Mouse (Mus musculus) frontal cortex, adult (tissue): ENCODE results near the gene Fbxo21.

Experiments used
- ATAC-seq: cut with Nextera tagmentation; 2 replicates; pipeline ENCODE4 v1.9.2; 2017; ENCODE audit warnings: mild to moderate bottlenecking, moderate library complexity, mixed read lengths; ENCODE audit not compliant: low TSS enrichment

The Fbxo21 gene

DNA sequence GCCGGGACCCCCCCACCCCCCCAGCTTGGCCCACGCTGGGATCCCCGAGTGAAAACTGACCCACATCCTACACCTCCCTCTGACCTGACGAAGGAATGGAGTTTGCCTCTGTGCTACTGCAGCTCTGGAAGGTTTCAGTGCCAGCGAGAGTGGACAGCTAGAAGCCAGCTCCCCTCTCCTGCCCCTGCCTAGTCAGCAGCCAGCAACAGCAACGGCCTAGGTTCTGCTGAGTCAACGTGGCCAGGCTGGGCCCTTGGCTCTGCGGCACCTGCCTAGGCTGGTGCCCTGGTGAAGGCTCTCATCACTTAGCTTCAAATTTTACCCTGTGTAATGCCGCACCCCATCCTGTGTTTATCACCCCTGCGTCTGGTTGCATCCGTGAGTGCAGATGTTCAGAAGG lies 43.4 kb downstream of the Fbxo21 start:
- no peak for ATAC-seq

DNA sequence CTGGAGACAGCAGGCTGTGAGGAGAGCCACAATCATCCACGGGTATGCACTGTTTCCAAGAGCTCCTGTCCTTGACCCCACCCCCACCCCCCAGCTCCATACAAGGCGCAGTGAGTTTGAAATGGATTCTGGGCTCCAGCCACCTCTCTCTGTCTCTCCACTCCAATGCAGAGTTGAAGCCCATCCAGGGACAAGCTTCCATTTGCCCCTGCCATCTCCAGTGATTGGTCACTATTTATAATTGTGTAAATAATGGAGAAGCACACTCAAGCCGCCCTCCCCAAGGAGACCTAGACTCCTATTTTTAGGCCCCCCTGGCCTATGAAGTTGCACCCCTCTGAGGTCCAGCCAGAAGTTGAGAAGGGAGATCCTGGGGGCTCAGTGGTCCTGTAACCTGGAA lies 46.5 kb downstream of the Fbxo21 start:
- no peak for ATAC-seq

DNA sequence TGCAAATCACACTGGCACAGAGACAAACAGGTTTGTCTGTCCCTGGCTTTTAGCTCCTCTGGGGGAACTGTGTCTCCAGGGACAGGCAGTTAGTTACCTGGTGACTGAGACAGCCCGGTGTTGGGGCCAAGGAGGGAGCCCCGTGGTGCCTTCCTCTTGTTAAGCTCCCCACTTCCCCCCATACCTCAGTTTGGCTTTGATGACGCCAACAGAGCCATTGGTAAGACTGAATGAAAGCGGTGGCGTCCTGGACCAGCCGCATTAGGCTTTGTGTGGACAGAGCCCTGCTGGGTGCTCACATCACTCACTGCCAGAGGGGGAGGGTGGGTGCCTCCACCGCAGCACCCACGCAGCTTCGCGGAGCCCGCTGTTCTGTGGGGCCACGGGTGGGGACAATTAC lies 49.4 kb downstream of the Fbxo21 start:
- no peak for ATAC-seq

DNA sequence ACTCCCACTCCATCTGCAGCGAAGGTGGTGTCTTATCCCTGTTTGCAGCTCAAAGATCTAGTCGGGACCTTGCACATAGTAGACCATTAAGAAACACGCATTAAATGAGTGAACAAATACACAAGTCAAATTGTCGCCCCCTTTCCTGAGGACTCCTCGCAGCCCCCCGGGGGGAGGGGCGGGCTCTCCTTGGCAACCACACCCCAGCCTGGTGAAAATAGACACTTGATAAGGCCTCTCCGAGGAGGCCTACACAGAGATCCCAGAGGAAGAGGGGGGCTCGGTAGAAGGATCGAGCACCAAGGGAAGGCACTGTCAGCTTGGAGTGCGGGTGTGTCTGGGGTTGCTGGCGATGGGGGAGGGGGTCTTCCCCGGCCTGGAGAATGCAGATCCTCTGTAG lies 49.8 kb downstream of the Fbxo21 start:
- no peak for ATAC-seq

DNA sequence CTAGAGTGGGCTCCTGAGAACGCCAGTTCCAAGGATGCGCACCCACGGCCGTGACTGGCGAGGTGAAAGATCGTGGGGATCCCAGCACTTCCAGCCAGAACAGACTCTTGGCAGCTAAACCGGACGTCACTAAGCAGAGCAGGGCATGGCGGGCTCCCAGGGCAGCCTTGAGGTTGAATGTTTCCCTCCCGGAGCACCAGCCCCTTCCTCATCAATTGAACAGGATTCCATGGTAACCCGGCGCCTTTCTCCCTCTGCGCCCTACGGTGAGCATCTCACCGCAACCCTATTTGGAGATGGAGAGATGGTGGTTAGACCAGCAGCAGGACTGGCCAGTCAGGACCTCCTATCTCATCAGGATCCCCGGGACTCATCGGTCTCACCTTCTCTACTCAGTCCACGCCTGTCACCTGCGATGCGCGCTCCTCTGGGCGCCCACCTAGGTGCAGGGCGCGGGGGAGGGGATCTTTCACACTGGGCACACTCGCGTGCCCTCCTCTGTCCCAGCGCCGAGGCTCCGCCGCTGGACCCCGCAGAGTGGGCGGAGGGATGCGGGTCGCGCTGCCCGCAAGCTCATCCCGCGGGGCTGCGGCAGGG lies 50.7 kb downstream of the Fbxo21 start:
- no peak for ATAC-seq

DNA sequence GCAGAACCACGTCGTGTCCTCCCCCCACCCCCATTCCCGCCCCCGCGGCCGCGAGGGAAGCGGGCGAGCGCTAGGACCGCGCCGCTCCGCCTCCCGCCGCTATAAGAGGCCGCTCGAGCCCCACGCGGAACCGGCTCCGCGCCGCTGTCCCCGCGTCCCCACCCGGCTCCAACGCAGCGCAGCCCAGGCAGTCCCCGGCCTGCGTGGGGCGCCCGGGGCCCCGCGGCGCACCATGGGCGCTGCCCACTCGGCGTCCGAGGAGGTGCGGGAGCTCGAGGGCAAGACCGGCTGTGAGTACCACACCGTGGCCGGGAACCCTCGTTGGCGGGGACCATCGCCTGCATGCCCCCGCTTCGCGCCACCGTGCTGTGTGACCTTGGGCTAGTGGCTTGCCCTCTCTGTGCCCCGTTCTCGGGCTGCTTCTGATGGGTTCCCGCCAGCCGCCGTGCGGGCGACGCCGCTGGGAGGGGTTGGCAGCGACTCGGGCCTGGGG lies 51.2 kb downstream of the Fbxo21 start, which contains the start of gene Tesc:
Gene Tesc, plus strand, starts transcription at position 46 of the 493 bp plus-strand sequence.
- ATAC-seq: no peak; the same call in 1 of the 2 replicates

DNA sequence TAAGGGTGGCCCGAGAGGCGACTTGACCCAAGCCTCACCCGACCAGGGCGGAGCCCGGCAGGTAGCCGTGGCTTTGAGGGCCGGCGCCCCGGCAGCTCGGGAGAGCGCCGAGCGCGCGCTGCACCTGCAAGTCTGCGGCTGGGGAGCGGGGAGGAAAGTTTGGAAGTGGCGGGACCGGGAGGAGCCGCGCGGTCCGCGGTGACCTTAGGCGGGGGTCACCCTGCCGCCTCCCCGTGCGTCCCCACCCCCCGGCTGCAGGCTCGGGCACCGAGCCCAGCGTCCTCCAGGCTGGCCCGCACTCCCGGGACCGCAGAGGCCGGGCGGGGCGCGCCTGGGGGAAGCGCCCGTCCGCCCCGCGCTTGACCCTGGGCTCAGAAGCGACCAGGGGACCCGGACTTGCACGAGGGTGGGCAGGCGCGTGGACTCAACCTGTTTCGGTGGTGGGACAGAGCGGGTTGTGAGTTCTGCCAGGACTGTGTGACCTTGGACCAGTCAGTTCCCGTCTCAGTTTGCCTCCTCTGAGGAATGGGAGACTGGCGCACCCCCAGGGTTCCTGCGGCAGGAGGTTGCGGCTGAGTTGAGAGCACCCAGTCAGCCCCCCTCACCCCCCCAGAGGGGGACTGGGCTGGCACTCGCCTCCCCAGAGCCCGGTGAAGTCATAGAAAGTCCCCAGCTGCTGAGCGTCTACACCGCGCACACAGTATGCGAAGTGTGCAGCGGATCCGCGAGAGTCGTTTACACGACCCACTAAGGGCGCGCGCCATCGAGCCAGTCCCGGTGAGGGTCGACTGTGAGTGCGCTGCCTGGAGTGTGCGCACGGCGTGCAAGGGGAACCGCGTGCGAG lies 51.9 kb downstream of the Fbxo21 start:
- peak; percentile 13; the same call in 1 of the 2 replicates for ATAC-seq

DNA sequence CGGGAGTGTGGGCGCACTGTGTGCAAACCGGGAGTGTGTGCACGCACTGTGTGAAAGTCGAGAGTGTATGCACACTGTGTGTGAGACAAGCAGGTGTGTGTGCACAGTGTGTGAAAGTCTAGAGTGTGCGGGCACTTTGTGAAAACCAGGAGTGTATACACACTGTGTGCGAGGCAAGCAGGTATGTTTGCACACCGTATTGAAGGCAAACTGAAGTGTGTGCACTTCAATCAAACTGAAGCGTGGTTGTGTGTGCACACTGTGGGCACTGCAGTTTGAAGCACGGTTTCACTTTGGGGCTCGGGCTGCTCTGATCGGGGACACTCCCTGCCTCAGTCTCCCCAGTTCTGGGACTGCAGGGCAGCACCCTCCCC lies 52.5 kb downstream of the Fbxo21 start:
- no peak for ATAC-seq

DNA sequence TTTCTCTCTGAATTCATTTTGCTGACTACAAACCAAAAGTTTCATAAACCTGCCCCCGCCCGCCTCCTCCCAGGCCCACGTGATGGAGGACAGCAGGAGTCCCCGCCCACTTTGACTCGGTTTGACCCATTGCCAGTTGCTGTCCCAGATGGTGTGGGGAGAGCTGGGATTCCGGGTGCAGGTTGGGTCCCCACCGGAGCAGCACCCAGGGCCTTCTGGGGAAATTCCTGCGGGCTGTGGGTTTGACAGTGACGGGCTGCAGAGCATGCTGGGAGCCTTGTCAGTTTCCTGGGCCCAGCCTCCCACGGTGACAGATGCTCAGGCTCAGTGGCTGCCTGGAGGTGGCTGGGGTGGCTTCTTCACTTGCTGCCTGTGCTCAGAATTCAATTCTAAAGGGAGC lies 52.9 kb downstream of the Fbxo21 start:
- peak; percentile 83 for ATAC-seq

DNA sequence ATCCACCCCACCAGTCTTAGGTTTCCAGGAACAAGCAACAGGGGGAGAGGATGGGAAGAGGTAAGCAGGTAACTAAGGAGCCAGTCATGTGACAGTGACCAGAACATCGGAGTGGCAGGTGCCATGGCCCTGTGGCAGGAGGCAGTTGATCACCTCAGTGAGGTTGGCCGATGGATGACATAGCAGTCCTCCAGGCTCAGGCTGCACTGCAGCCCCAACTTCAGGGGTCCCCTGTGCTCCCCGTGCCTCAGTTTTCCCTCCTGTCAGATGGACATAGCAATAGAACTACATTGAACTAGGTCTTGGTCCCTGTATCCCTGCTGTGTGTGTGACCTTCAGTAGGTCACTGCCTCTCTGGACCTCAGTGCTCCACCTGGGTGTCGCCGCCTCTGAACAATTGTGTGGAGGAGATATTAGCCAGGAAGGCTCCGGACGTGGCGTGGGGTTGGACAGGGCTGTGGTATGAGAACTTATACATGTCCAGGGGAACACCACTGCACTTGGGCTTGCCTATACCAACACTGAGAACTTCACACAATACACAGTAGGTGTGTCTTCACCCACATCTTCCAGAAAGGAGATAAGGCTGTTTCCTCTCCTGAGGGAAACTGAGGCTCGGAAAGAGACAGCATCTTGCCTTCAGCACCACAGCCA lies 53.6 kb downstream of the Fbxo21 start:
- no peak for ATAC-seq

DNA sequence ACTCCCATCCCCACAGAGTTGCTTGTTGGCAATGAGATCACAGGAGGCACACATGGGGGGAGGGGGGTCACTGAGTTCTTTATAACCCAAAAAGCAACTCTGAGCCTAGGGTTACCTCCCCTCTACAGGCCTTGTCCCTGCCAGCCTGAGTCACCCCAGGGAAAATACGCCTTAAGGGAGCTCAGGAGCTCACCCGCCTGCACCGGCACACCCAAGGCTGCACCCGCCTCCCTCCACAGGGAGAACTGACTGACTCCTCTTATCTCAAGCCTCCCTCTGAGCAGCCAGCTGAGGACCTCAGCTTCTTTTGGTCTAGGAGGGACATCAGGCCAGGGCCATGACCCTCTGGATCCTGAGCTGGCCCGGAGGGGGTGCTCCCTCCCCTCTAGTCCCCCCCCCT lies 54.5 kb downstream of the Fbxo21 start:
- no peak for ATAC-seq

DNA sequence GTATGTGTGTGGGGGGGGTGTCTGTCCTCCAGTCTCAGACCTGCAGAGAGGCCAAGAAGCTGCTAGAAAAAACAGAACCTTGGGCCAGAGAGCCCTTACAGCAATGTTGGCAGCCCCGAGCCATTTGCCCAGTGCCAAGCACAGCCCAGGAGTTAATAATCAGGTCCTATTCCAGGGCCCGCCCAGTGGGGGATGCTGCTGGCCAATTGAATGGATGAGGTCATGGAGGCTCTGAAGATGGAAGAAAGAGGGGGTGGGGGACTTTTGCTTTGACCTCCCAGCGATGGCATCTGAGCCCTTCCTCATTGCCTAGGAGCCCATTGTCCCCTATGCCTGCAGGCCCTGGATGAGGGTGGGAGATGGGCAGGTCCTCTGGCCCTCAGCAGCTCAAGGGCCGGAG lies 55.0 kb downstream of the Fbxo21 start:
- ATAC-seq: no peak

DNA sequence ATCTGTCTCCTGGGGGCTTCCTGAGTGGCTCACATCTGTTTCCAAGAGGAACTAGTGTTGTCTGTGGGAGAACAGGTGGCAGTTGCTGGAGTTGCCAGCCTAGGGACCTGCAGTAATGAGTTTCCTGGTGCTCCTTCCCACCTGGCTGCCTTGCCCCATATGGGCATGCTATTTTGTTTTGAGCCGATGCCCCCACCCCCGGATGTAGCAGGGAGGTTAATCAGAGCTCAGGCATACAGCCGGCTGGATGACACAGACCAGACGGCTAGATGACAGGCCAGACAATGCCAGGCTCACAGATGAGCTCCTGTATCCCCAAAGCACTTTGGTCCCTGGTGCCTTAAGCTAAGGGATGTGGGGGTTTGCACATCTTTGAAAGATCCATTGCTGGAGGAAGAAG lies 56.8 kb downstream of the Fbxo21 start:
- no peak for ATAC-seq

DNA sequence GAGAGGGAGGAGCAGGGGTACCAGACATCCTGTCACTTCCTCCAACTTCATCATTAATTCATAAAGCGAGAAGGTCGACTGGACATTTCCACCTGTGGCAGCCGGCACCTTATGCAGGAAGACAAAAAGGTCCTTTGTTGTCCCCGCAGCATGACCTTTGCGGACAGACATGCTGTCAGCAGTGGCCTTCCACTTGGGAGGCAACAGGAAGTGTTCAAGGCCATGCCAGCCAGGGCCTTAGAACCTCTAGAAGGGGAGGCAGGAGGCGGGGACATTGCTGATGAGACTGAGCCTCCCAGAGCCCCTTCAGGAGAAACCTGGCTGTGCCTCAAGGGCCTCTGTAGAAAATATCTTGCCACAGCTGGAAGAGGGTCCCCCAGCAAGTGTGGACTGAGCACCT lies 57.2 kb downstream of the Fbxo21 start:
- no peak for ATAC-seq

DNA sequence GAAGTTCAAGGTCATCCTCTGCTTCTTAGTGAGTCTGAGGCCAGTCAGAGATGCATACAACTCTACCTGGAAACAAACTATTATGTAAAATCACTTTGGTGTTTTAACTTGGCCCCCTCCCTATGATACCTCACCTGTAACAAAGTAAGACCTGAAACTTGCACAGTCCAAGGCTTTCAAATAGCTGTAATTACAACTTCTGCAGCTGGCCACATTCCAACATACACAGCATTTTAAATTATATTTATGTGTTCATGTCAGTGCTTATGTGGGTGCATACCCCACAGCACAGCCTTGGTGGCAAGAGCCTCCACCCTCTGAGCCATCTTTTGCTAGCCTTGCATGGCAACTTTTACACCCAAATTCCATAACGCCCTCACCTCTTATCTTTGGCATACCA lies 58.1 kb downstream of the Fbxo21 start:
- ATAC-seq: no peak

DNA sequence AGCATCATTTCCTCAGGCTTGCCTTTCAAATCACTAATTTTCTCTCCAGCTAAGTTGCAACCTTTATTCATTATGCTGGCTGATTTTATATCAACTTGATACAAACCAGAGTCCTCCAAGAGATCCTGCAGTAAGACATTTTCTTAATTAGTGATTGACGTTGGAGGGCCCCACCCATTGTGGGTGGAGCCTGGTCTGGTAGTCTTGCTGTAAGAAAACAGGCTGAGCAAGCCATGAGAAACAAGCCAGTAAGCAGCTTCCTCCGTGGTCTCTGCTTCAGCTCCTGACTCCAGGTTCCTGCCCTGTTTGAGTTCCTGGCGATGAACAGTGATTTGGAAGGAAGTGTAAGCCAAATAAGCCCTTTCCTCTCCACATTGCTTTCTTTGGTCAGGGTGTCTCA lies 59.3 kb downstream of the Fbxo21 start:
- no peak for ATAC-seq

DNA sequence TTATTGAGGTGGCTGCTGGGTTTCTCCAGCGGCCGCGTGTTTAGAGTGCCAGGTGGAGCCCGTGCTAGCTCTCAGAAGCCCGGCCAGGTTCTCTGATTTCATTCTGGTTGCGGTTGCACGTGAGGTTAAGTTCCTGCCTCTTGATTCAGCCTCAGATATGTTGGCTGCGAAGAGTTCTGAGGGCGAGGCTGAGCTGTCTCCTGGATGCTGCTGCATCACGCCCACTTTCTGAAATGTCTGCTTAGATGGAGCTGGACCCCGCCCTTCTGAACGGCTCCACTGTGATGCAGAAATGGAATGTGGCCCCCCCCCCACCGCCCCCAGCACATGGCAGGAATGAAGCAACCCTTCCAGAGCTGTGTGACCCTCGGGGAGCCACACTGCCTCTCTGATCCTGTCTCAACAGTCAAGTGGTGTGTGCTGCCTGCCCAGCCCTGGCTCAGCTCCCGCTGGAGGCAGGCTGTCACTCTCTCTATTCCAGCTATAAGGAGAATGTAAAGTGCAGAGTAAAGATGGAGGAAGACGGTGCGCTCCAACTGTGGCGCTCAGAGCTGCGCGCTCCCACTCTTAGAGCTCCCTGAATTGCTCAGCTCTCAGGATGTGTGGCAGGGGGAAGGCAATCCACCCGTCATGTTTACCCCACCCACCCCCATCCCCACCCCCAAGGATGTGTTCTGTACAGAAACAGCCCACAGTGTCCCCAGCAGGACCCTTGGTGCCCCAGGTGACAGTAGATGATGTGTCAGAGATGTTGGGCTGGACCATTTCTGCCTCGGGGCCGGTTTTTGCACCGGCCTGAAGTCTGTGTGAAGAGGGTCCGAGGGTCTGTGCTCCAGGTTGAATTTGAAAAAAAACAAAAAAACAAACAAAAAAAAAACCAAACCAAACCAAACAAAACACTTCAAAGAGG lies 60.6 kb downstream of the Fbxo21 start:
- peak; percentile 80 for ATAC-seq

DNA sequence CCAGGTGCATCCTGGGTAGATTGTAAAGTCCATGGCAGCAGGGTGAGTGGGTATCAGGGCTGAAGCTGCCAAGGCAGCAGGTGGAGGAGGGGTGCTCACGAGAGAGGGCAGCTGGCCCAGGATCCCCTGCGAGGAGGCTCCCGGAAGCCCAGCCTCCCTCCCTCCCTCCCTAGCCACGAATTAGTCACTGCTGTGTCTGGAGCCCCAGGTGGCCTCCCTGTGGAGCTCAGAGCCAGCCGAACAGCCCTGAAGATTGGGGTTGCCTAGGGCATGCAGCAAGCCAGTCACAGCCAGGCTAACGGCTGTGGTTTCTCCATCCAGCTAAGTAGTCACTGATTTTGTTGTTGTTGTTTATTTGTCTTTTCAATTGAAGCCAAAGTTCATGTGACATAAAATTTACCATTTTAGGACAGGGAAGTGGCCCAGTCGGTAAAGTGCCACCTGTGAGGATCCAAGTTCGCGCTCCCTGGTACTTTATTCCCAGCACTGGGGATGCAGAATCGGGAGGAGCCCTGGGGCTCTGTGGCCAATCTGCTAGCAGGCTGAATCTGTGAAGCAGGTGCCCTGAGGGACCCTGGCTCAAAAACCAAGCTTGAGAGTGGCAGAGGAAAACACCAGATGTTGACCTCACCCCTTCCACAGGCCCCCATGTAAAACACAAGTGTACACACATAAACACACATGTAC lies 61.4 kb downstream of the Fbxo21 start:
- 0 out of 2 replicates have a peak, but pooled peaks have one; percentile 44 for ATAC-seq

DNA sequence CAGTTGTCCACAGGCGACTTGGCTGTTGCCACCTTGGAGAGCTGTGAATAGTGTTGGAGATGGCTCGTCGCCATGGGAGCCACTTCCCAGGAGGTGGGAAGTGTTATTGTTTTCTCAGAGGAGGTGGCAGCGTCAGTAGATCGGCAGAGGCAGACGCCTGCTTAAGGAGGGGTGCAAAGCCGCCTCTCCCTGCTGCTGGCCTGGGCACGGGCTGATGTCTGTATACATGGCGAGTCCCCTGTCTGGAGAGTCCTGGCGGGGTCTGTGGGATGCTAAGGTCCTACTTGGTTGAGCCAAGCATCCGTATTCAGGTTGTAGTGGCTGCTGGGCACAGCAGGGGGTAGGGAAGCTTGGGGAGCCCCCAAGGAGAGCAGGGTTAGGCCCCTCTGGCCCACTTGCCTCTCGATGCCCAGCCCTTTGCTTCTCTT lies 62.7 kb downstream of the Fbxo21 start:
- ATAC-seq: peak; percentile 66

DNA sequence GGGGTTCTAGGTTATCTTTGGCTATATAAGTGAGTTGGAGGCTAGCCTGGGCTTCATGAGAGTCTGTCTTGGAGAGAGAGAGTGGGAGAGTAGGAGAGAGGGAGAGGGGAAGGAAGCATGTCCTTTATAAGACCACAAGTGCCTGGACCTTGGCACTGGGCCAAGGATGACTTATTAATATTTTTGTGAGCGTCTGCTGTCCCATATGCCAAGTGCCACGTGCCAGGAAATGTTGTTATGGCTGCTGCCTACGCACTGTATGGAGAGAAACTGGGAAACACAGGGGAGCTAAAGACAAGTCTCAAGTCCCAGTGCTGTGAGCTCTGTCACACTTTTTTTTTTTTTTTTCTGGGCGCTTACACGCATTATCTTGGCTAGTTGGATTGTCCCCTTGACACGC lies 66.1 kb downstream of the Fbxo21 start:
- no peak for ATAC-seq

DNA sequence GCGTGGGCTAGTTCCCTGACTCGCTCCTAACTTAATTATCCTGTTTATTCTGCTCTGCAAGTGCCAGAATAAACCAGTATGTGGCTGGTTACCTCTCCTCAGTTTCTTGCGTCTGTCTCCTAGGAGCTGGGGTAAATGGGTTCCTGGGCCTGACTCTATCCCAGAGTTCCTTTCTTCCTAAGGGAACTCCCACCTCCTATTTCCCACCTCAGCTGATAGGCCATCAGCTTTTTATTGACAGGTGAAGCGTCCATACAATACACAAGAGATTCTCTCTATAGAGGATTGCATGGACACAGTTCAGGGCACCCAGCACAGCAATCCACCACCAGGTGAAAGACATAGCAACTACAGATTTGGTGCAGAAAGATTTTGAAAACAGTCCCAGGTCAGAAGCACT lies 67.2 kb downstream of the Fbxo21 start:
- no peak for ATAC-seq
